Mouse (Mus musculus): ENCODE measurements around the gene Tesk1. TPM values are rescaled to one million over a fixed set of nuclear protein-coding genes. Genes with fewer than 3 reads are reported as not detected.

The Tesk1 gene
- total RNA-seq (2021) = 10 to 100 TPM; 28.0 to 34.7 TPM
- long read RNA-seq, experiment 1, transcript Tesk1-201 (10 exons, 3,947 nt) = major isoform, 49 of 57 reads
- long read RNA-seq, experiment 1, partial matches to known transcripts = 7 of 57 reads
- long read RNA-seq, experiment 1, other reads (novel, unspliced or antisense) = 1 of 57 reads
- long read RNA-seq, experiment 2, transcript Tesk1-201 (10 exons, 3,947 nt) = major isoform, 37 of 42 reads
- long read RNA-seq, experiment 2, partial matches to known transcripts = 5 of 42 reads
- long read RNA-seq, experiment 2, other reads (novel, unspliced or antisense) = 0 of 42 reads

DNA sequence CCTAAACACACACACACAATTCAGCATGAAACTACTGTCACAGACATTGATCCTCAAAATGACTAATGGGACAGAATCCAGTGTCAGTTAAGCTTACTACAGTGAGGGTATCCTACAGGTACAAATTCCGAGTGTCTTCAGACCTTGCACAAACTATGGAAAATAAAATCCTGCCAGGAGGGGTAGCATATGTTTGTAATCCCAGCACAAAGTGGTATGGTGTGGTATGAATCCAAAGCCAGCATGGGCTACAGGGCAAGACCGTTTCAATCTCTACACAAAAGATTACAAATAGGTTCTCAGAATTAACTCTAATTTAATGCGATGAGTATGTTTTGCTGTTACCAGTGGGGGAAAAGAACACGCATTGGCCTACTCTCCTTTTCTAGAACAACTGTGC is at the start of gene Tesk1:
TSS of gene Tesk1 (plus strand) at position 301 of the 400 bp plus-strand sequence.
- no peak for DNase-seq

DNA sequence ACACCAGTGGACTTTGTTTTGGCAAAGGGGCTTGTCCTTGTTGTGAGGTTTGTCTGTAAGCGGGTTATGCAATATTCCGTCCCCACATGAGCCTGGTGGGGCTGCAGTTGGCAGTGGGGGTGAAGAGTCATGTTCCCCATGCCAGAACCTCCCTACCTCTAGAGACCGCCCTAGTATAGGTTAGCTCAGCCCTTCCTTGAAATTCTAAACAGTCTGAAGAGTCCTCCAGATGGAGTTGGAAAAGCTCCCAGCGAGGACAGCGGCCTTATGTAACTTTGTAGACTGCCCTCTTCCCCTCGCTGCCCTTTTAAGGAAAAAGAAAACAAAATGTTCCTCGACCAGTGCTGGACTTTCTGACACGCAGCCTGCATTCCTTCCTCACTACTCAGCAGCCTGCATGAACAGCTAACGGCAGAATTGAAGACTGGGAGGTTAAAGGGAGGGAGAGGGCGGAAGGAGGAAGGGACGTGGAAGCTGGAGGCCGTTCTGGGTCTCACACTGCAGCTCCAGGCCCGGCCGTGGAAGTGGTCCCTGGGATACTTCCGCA is 47.3 kb upstream of the Tesk1 start:
- DNase-seq = peak; percentile 60

DNA sequence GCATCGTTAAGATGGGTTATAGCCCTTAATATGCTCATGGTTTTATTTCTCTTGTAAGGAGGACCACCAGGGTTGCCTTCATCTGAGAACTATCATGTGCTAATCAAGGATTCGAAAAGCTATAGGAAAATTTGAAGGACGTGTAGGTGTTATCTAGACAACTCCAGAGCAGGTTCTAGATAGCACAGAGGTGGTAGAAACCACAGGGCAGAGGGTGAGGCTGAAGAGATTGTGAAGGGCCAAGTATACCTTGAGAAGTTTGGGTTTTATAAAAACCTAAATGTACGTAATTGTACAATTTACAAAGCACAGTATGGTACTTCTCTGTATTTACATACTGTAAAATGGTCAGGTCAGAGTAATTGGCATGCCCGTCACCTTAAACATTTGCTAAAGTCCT is 46.6 kb upstream of the Tesk1 start:
- no peak for DNase-seq

DNA sequence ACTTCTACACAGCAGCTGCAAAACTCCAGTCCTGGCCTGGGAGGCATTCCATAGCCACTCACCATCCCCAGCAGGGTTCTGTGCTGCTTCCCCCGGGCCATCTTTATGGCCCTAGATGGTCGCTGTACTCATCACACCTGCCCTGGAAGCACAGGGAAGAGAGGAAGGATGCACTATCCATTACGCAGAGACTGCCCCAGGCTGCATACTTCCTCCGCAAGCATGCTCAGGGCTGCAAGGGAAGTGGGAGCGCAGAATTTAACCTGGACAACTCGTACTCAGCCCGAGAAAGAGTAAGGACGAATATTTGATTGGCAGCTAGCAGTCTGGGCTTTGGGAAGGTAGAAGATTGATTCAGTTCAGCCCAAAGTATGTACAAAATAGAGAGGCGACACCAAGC is 45.9 kb upstream of the Tesk1 start:
- no peak for DNase-seq

DNA sequence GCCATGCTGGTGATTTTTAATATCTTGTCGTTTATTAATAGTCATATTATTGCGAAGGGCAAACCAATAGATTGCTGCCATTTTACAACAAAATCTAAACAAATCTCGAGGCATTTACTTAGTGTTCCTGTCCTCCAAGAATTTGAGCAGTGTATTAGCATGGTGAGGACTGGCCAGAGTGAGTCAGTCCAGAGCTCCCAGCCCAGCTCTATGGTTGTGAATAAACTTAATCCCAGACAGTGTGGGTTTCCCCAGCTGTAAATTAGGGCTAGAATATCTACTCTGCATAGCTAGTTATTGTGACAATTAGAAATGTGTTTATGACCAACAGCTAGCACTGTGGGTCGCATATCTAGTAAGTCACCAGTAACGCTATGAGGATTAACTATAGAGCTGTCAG is 45.4 kb upstream of the Tesk1 start:
- no peak for DNase-seq

DNA sequence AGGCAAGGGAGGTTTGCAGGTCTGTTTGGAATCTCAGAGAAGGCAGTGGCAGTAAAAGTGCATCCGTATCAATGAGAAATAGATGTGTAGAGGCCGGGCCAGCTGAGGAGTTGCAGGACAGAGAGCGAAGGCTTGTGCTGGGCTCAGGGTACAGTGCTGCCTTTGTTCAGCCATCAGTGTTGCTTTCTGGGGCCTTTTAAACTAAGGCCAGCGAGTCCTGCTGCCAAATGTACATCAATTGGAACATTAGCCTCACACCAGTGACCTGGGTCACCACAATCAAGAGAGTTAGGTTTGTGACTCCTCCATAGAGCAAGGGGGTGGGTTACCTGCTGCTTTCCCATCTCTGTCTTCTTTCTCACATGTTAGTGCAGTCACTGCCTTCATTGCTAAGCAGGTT is 43.7 kb upstream of the Tesk1 start:
- no peak for DNase-seq

DNA sequence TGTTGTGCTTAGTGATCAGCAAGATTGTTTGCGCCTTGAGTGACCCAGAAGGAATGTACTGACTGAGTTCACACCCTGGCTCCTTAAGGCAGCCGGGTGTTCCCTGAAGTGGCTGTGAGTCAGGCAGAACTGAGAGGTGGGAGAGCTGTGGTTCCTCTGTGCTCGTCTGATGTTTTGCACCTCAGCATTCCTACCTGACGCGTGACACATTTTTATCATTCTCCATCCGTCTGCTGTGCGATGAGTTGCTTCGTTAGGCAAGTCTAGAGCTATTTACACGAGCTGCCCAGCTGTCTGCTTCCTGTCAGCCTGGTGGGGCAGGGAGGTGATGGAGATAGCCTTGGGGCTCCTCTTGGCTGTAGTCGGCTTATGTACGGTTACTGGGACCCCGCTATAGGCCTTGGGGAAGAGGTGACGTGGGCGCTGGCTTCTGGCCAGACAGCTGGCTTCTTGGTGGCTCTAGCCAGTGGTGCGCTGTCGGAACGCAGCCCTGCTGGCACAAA is 42.9 kb upstream of the Tesk1 start:
- DNase-seq = peak; percentile 66

DNA sequence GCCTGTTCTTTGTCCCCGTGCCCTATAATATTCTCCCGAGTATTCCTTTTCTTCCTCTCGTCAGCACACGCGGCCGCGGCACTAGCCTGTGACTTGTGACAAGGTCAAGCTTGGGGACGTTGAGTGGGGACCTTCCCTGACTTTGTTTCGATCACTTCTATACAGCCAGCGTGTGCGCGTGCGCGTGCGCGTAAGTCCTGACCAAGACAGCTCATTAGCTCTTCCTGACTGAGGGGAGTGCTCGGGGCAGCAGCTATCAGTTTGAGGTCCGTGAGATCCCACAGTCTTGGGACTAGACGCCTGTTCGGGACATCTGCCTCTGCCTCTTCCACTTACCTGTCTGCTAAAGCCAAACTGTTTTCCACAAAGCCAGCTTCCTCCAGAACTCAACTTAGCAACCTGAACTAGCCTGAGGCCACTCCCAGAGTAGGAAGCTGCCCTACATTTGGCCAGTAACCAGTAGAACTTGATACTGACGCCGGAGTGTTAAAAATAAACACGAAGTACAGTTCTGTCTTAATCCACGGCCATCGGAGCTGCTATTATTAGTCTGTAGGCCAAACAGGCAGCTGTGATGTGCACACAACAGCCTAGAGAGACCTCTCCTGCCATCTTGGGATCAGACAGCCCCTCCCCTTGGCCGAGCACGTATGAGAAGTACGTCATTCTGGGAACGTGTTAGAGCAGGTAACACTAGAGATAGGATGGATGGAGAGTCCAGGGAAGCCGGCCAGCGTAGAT is 42.2 kb upstream of the Tesk1 start:
- no peak for DNase-seq

DNA sequence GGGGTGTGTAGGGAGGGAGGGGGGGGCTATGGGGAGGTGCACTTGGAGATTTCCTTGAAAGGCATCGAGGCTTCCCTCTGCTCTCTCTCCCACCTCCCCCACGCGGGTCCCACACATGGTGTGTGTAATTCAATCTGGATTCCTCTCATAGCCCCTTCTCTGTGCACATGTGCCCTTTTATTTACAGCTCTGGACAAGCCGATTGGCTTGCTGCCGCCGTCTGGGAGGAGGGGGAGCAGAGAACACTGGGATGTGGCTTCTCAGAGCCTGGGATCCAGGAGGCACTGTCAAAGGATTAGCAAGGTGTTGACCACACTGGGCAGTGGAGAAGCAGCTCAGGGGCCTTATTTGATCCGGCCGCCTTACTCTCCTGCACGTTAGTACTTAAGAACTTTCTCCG is 40.8 kb upstream of the Tesk1 start:
- no peak for DNase-seq

DNA sequence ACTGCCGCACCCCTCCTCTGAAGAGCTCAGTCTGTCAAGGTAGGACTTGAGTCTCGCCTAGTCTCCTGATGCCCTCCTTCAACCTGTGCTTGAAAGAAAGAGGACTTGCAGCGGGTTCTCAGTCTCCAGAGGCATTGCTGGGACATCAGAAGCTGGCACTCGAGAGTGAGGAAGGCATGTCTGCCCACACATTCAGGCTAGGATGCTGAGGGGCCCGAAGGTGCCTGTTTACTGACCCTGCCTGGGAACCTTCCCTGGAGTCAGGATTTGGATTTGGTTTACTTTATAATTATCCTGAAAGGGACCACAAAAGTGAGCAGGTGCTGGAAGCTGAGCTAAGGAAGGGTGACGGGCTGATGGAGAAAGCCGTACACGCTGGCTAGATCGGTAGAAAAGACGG is 40.3 kb upstream of the Tesk1 start:
- DNase-seq = no peak

DNA sequence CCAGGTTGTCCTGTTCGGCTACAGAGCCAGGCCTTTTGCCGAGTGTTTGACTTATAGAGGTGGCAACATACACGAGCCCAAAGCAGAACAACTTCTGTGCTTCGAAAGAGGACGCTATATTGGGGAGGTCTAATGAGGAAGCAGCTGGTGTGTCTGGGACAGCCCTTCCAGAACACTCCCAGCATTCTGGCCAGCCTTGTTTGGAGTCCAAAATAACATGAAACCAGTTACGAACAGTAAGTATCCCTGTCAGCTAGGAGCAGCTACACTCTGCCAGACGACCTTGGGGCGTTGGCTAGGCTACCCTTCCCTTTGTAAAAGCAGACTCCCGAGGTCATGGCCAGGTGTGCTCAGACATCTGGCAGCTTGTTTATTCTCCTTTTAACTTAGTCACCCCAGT is 39.5 kb upstream of the Tesk1 start:
- no peak for DNase-seq

DNA sequence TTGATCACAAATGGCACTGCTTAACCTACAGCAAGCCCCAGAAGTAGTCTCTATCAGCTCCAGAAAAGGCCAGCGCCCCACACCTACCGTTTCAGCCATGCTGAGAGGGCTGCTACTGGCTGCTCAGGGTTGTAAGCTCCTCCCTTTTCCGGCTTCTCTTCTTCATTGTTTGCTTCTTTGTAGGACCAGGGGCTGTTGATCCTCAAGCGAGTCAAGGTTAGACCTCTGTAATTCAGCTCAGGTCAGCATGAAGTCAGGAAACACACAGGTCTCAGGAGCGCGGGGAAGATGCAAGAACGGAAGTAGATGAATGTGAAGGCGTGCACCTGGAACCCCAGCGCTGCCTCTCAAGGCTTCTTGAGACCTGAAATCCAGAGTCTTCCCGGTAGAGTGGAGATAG is 37.0 kb upstream of the Tesk1 start:
- no peak for DNase-seq

DNA sequence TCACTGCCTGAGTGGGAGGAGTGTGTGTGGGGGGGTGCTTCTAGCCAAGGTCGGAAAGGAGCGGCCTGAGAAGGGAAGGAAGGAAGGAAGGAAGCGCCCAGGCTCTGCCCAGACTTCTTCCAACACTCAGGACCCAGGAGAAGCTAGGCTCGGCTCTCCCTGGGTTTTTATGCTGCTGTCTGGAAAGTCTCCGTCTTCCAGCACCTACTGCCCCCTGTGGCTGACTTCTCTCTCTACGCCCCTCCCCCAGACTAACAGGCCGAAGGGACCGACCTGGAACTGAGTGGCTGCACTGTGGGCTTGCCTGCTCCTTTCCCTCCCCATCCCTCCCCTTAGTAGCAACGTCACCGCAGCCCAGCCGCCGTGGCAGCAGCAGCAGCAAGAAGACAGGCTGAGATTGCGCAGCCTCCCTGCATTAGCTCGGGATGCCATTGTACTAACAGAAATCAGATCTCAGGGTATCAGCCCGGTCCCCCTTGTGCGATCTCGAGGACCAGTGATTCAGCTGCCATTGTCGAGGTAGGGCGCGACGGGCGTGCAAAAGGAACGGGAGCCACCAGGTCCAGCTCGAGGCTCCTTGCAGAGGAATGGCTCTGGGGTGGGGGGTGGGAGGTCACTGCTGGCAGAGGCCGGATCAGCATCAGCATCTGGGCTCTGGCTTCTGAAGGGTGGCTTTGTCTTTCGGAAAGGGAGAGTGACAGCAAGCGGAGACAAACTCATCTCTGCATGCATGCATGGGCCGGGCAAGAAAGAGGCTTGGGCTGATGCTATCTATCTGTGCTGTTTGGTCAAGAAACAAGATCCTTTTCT is 35.4 kb upstream of the Tesk1 start:
- DNase-seq = peak; percentile 72

DNA sequence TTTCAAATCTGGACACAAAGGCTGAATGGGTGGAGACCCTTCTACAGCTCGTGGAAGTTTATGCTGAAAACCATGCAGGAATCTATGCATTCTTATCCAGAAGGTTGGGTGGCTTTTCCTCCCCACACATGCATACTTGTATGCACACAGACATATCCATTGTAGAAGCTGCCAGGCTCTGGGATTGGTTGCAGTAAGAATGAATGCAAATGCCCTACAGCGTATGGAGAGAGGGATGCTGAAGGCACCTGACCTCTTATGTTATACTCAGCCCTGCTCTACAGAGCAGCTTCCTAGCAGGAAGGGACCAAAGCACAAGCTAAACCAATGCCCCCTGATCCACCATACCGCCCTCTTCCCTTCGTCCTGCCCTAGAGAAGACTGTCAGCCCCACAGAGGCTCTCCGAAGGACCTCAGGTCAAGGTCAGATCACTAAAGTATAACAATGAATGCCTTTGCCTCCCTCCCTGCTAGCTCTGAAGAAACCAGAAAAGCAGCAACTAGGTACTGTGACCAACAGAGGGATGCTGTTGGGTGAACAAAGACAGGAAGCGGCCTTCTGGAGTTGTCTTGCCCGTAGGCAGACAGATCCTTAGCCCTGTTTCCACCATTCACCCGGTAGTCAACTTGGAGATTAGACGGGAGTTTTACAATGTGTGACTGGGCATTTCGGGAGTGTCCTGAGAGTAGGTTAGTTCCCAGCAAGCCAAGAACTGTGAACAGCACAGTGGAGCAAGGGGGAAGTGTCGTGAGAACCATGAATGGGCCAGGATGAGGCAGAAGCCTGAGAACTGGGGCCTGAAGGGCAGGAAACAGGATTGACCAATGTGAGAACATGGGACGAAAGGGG is 34.4 kb upstream of the Tesk1 start:
- DNase-seq = no peak

DNA sequence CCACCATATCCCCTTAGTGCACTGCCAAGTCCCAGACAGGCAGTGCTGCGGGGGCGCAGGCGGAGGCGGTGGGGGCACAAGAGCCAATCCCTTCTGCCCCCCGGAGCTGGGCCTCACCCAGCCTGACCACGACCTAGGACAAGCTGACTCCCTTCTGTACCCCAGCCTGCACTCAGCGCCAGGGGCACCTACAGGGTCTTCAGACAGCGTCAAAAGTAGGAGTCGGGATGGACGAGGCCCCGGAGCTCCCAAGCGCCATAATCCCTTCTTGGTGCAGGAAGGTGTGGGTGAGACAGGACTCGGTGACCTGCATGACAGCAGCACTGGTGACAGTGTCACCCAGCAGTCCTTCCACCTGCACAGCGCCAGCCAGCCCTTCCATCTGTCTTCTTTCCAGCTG is 27.0 kb upstream of the Tesk1 start:
- no peak for DNase-seq

DNA sequence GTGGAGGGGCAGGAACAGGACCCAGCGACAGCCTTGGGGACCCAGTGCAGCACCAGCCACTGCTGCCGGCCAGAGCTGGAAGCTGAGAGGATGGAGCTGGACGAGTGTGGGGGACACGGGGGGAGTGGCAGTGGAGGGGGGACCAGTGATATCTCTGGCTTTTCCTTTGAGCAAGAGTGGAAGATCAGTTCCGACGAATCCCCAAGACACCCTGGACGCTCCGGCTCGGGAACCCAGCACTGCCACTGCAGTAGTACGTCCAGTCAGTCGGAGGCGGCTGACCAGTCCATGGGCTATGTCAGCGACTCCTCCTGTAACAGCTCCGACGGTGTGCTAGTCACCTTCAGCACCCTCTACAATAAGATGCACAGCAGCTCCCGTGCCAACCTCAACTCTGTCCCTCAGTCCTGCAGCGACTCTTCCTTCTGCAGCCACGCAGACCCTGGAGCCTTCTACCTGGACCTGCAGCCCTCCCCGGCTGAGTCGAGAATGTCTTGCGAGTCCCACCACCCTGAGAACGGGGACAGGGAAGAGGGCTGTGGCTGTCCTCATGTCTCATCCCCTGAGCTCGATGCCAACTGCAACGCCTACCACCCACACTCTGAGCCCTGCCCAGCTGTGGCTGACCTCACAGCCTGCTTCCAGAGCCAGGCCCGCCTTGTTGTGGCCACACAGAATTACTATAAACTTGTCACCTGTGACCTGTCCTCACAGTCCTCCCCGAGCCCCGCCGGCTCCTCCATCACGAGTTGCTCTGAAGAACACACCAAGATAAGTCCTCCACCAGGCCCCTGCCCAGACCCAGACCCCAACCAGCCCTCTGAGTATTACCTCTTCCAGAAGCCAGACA is 26.3 kb upstream of the Tesk1 start:
- DNase-seq = no peak

DNA sequence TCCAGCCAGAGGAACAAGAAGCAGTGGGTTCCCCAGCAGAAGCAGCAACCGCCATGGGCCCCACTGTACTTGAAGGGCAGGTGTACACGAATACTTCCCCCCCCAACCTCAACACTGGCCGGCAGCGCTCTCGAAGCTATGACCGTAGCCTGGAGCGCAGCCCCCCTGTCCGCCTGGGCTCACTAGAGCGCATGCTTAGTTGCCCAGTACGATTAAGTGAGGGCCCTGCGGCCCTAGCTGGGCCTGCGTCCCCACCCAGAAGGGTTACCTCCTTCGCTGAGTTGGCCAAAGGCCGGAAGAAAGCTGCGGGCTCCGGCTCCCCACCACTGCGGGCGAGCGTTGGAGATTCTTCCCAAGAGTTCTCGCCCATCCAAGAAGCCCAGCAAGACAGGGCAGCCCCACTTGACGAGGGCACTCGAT is 25.7 kb upstream of the Tesk1 start:
- no peak for DNase-seq

DNA sequence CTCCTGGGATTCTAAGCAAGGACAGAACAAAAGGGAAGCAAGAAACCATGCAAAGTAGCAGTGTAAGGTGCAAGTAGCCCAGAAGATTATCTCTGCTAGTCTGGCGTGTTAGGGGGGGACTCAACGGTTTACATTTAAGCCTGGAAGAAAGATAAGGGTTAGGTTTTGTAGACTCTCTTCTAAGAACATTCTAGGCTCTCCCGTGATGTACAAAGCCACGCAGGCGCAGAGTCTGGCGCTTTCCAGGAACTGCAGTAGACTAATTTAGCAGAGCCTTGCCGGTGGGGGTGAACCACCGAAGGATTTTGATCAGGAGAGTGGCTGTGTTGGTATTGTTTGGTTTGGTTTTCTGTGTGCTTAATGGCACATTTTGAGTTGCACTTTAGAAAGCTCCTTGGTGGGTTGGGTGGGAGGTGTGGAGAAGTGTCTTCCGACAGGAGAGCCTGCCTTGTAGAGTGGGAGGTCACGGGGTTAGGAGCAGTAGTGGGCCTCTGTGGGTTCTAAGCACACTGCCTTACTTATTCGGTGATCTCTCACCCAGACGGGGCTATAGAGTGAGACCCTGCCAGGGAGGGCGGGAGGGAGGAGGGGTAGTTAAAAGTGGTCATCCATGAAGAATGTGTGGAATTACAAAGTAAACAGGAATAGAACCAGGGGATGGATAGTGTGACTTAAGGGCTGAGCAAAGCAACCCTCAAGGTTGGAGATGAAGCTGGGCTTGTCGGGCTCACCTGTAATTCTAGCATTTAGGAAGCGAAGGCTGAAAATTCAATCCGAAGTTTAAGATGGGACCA is 24.3 kb upstream of the Tesk1 start:
- DNase-seq = no peak

DNA sequence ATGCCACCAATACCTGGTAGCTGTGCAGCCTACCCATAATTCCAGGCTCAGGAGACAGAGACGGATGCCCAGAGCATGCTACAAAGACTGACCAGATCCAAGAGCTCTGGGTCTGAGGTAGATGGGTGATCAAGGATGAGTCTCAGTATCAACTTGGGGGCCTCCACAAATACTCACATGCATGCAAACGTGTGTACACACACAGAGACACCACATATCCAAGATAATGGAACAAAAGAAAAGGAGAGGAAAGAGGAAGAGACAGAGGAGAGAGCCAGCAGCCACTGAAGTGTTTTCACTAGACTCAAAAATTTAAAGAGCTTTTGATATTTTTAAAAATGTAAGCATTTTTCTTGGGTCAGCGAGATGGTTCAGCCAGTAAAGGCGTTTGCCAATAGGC is 23.3 kb upstream of the Tesk1 start:
- DNase-seq = no peak
